Mouse (Mus musculus): ENCODE data around the gene Intu. TPM values are rescaled to one million over a fixed set of nuclear protein-coding genes. Genes with fewer than 3 reads are reported as not detected.
A peak's percentile ranks its signal among the peaks of the same experiment; 100 is the strongest.

The Intu gene
- polyA plus RNA-seq, 1 experiment from 2014 or later, result 1.0 TPM

DNA sequence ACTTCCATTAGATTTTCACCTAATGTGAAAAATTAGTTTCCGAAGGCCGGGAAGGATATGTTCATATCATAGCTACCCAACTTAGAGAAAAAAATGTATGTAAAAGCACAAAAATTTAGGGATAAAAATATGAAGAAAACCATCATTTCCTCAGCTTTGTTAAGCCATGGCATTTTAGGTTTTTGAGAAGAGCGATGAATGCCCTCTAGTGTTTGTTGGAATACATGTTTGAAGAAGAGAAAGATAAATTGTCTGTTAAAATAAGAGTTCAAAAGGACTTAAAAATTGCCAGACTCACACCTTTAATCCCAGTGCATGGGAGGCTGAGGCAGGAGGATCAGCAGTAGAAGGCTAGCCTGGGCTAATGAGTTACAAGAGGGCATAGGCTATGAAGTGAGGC lies 10.5 kb upstream of the Intu start:
- H3K4me3 ChIP-seq (ENCODE audit: inconsistent target), result no peak overlapping the region
- H3K27ac ChIP-seq, result no peak overlapping the region
- WGBS (ENCODE audit: missing documents), result 100% methylated on average over 3 of the region's 3 CpGs
- no peaks in the 10 kb centered on the region for H3K79me2 ChIP-seq (ENCODE audit: inconsistent target)
- H3K36me3 ChIP-seq (ENCODE audit: inconsistent target), result no peaks in the 10 kb centered on the region

DNA sequence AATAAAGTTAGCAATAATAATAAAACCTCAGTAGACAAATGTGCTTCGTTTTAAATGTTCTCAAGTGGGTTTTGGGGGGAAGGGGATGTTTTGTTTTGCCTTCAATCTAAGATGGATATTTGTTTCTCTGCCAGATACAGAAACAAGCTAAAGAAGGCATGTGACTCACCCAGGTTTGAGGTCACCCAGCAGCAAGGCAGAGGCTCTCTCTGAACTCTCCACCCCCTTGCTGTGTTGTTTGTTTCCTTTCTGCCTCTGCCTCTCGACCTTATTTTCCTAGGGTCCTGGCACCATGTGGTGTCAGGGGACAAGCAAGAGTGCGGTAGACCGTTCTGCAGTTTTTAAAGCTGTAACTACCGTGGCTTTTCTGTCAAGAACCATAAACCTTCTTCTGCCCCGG lies 8.6 kb upstream of the Intu start:
- Histone ChIP-seq H3K27ac (no peak overlapping the region), H3K36me3 (ENCODE audit: inconsistent target) (no peaks in the 10 kb centered on the region), H3K4me3 (ENCODE audit: inconsistent target) (peak overlapping the region; percentile 1; the same call in 1 of the 2 replicates), H3K79me2 (ENCODE audit: inconsistent target) (no peaks in the 10 kb centered on the region)
- 45% methylated on average over 6 of the region's 6 CpGs for WGBS (ENCODE audit: missing documents)

DNA sequence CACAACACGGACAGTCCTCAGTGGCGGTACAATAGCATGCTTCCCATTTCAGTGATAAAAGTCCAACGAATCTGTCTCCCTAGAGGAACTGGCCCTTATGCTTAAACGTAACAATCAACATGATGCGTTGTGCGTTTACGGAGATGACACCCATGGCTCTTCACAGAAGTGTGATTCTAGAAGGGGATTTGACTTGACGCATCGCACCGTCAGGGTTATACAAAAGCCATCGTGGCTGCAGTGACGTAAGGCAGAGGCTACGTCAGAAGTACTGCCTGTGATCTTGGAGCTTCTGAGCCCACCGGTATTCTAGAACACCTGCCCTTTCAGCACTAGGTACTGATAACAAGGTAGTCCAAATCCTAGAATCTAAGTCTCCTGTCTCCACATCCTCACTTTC lies 8.2 kb upstream of the Intu start:
- H3K79me2 ChIP-seq (ENCODE audit: inconsistent target), result no peaks in the 10 kb centered on the region
- H3K4me3 ChIP-seq (ENCODE audit: inconsistent target), result peak overlapping the region; percentile 1; the same call in 1 of the 2 replicates
- H3K36me3 ChIP-seq (ENCODE audit: inconsistent target), result no peaks in the 10 kb centered on the region
- no peak overlapping the region for H3K27ac ChIP-seq
- WGBS (ENCODE audit: missing documents), result 45% methylated on average over 14 of the region's 14 CpGs

DNA sequence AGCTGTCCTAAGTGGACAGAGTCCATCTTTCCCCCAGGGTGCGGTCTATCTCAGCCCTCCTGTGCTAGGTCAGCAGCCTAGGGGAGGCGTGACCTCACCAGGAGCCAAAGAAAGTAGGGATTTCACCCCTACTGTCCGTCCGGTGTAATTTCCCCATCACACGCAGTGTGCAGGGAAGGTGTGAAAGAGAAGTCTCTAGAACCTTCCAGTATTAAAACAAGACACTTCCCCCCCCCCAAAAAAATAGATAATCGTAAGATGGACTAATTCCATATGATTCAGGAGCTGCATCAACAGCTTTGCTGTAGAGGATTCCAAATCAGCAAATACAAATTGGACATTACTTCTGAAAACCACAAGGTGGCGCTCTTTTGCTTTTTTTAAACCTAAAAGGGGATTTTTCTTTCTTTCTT lies 7.7 kb upstream of the Intu start:
- no peak overlapping the region for H3K27ac ChIP-seq
- no peaks in the 10 kb centered on the region for H3K79me2 ChIP-seq (ENCODE audit: inconsistent target)
- H3K36me3 ChIP-seq (ENCODE audit: inconsistent target), result no peaks in the 10 kb centered on the region
- 16% methylated on average over 6 of the region's 7 CpGs for WGBS (ENCODE audit: missing documents)
- H3K4me3 ChIP-seq (ENCODE audit: inconsistent target), result peak overlapping the region; percentile 1; the same call in 1 of the 2 replicates

DNA sequence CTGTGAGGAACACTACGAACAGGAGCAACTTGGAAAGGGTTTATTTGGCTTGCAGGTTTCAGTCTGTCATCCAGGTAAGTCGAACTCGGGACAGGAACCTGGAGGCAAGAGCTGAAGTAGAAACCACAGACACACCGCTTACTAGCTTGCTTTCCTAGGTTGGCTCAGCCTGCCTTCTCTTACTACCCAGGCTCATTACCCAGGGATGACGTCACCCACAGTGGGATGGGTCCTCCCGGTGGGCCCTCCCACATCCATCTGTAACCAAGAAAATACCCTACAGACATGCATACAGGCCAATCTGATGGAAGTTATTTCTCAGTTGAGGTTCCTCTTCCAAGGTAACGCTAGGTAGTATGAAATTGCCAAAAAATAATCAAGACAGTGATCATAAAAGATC lies 6.2 kb upstream of the Intu start:
- 92% methylated on average over 7 of the region's 7 CpGs for WGBS (ENCODE audit: missing documents)
- H3K4me3 ChIP-seq (ENCODE audit: inconsistent target), result no peak overlapping the region
- H3K79me2 ChIP-seq (ENCODE audit: inconsistent target), result no peaks in the 10 kb centered on the region
- no peak overlapping the region for H3K27ac ChIP-seq
- no peaks in the 10 kb centered on the region for H3K36me3 ChIP-seq (ENCODE audit: inconsistent target)

DNA sequence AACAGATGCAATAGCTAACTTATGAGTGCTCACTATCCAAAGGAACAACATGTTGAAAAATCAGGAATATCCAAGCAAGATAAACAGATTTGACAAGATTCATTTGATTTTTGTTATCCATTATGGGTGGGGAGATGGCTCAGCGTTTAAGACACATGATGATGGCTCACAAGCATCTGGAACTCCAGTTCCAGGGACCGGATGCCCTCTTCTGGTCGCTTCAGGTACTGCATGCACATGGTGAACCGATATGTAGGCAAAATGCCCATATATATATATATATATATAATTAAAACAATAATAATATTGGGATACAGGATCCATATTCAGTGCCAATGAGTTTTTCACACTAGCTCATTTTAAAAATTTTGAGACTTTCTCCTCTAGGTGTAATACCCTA lies 5.7 kb upstream of the Intu start:
- 5% methylated on average over 4 of the region's 4 CpGs for WGBS (ENCODE audit: missing documents)
- no peaks in the 10 kb centered on the region for H3K79me2 ChIP-seq (ENCODE audit: inconsistent target)
- H3K36me3 ChIP-seq (ENCODE audit: inconsistent target), result no peaks in the 10 kb centered on the region
- no peak overlapping the region for H3K4me3 ChIP-seq (ENCODE audit: inconsistent target)
- no peak overlapping the region for H3K27ac ChIP-seq

DNA sequence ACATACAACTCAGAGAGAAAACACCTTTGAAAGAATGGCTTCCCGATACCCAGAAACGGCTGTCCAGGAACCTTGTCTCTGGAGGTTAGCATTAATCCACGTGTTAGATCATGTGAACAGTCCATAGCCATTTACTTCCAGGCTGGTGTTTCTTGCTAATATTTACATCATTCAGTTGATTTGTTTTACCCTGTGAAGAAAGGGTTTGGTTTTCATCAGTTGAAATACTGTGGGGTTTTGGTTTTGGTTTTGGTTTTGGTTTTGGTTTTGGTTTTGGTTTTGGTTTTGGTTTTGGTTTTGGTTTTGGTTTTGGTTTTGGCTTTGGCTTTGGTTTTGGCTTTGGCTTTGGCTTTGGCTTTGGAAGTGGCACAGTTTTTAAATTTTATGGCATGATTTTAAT lies 5.0 kb upstream of the Intu start:
- H3K4me3 ChIP-seq (ENCODE audit: inconsistent target), result no peak overlapping the region
- 96% methylated on average over 3 of the region's 3 CpGs for WGBS (ENCODE audit: missing documents)
- no peaks in the 10 kb centered on the region for H3K36me3 ChIP-seq (ENCODE audit: inconsistent target)
- no peak overlapping the region for H3K27ac ChIP-seq
- H3K79me2 ChIP-seq (ENCODE audit: inconsistent target), result no peaks in the 10 kb centered on the region

DNA sequence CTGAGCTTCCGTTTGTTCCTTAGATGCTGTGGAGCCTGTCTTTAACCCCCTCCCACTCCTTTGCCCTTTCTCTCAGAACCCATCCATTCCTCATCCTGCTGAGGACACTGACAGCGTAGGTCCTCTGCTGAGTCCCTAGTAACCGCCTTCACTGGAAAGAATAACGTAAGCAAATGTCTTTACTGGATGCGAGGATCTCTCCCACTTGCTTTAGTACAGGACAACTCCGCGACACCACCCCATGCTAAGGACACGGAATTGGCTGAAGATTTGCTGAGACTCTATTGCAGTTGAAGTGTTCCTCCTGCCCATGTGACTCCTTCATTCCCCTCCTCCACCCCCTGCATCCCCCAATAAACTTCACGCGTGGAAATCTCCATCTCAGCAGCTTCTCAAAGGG lies 3.9 kb upstream of the Intu start:
- no peak overlapping the region for H3K4me3 ChIP-seq (ENCODE audit: inconsistent target)
- 79% methylated on average over 10 of the region's 10 CpGs for WGBS (ENCODE audit: missing documents)

DNA sequence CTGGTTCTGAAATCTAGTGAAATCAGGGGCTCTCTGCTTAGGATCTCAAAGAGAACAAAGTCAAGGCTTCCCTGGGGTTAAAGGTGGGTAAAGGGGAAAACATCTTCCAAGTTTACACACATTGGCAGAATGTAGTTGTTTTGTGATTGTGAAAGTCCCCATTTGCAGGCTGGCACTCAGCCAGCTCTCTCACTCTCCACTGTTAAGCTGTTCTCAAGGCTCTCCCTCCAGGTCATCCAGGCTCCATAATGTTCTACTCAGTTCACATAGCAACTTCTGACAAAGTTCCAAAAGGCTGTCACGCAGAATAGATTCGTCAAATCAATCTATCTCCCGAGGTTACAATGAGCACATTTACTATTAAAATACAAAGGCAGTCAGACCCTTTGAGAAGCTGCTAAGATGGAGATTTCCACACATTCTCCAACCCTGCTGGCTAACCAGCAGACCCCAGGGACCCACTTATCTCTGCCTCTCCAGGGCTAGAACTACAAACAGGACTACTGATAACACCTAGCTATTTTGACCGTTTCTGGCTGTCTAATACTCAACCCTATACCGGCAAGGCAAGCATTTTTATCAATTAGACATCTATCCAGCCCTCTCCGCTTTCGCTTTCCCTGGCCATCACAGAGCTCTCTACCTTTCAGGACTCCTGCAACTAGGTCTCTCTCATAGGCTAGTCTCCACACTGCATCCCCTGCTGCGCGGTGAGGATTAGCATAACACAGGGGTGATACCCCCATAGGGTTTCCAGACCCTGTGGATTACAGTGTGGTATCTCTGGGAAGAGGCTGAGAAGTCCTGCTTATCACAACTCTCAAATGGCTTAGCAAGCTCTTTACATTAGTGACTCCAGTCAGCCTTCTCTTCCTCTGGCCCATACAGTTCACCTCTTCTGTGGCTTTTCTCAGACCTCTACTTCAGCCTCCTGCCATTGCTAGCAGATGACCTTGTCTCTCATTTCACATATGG lies 2.8 kb upstream of the Intu start:
- whole genome bisulfite sequencing (ENCODE audit: missing documents), result 53% methylated on average over 9 of the region's 9 CpGs
- H3K79me2 ChIP-seq (ENCODE audit: inconsistent target), result no peaks in the 10 kb centered on the region

More for the DNA sequence above, 3.9 kb upstream of the Intu start:
- no peaks in the 10 kb centered on the region for H3K79me2 ChIP-seq (ENCODE audit: inconsistent target)
- no peak overlapping the region for H3K27ac ChIP-seq
- H3K36me3 ChIP-seq (ENCODE audit: inconsistent target), result no peaks in the 10 kb centered on the region

DNA sequence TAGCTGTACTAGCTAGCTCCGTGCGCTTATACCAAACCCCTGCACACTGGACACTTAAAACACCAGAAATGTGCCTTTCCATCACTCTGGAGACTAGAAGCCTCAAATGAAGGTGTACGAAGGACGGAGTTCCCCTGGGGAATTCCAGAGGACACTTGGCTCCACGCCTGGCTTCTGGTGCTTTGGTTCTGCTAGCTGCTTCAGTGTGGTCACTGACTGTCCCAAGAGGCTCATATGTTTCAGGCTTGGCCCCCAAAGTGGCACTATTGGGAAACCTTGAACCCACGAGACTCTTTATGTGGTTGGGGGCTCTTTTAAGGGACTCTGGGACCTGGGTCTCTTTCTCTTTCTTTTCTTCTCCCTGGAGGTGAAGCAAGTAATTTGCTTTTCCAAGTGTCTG lies 2.1 kb upstream of the Intu start:
- H3K4me3 ChIP-seq (ENCODE audit: inconsistent target), result no peak overlapping the region
- no peaks in the 10 kb centered on the region for H3K79me2 ChIP-seq (ENCODE audit: inconsistent target)
- no peak overlapping the region for H3K27ac ChIP-seq
- WGBS (ENCODE audit: missing documents), result 86% methylated on average over 6 of the region's 6 CpGs
- H3K36me3 ChIP-seq (ENCODE audit: inconsistent target), result no peaks in the 10 kb centered on the region

More for the DNA sequence above, 2.8 kb upstream of the Intu start:
- no peak overlapping the region for H3K27ac ChIP-seq
- H3K4me3 ChIP-seq (ENCODE audit: inconsistent target), result no peak overlapping the region
- H3K36me3 ChIP-seq (ENCODE audit: inconsistent target), result no peaks in the 10 kb centered on the region

DNA sequence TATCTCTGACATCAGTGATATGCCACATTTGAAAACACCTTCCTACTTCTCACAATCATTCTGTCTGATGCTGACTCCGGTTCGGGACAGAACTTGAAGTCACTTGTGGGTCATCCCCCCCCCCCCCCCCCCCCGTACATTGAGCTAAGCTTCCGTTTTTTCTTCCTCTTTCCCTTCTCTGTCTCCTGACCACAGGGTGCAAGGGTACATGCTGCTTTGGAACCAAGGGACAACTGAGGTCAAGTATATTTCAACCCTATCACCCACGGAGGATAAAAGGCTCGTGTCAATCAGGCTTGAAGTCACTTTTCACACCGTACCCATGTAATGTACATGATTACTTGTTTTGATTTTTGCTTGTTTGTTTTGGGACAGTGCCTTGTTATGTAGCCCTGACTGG lies 241 bp upstream of the Intu start:
- peak overlapping the region; percentile 34 for H3K4me3 ChIP-seq (ENCODE audit: inconsistent target)
- no peaks in the 10 kb centered on the region for H3K79me2 ChIP-seq (ENCODE audit: inconsistent target)
- no peaks in the 10 kb centered on the region for H3K36me3 ChIP-seq (ENCODE audit: inconsistent target)
- H3K27ac ChIP-seq, result no peak overlapping the region
- 4% methylated on average over 3 of the region's 7 CpGs for WGBS (ENCODE audit: missing documents)

DNA sequence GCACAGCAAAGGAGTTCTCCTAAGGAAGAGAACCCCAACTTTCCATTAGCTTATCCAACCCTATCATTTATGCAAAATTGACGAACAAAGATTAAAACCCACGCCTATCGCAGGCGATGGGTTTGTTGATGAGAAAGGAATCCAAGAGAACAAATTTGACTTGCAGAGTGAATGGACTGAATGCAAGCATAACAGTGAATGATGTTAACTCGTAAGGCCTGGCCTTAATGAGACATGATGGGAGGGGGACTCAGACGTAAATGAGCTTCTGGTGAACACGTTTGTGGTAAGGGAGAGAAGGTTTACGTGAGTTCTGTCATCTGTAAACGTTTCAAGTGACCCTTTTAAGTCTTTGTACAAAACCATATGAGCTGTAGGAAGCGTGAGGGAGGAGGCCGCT lies 1.2 kb downstream of the Intu start:
- no peak overlapping the region for H3K4me3 ChIP-seq (ENCODE audit: inconsistent target)
- WGBS (ENCODE audit: missing documents), result 71% methylated on average over 11 of the region's 11 CpGs
- H3K79me2 ChIP-seq (ENCODE audit: inconsistent target), result no peaks in the 10 kb centered on the region

DNA sequence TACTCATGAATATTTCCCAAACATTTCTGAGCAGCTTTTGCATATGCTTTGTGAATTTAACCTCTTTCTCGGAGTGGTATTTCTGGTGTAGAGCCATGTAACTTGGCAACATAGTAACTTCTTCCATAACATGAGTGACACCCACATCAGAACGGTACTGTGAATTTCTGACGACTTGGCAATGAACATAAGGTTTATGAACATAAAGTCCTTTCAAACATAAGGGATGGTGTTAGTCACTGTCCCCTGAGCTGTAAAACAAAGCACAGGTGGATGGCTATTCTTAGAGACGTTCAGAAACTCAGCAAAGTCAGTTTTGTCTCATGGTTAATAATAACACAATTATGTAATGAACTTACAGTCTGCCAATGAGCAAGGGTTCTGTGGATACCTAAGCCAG lies 3.1 kb downstream of the Intu start:
- 86% methylated on average over 4 of the region's 4 CpGs for WGBS (ENCODE audit: missing documents)
- Histone ChIP-seq H3K27ac (no peak overlapping the region), H3K36me3 (ENCODE audit: inconsistent target) (no peaks in the 10 kb centered on the region), H3K4me3 (ENCODE audit: inconsistent target) (no peak overlapping the region), H3K79me2 (ENCODE audit: inconsistent target) (no peaks in the 10 kb centered on the region)

More for the DNA sequence above, 1.2 kb downstream of the Intu start:
- no peaks in the 10 kb centered on the region for H3K36me3 ChIP-seq (ENCODE audit: inconsistent target)
- no peak overlapping the region for H3K27ac ChIP-seq

DNA sequence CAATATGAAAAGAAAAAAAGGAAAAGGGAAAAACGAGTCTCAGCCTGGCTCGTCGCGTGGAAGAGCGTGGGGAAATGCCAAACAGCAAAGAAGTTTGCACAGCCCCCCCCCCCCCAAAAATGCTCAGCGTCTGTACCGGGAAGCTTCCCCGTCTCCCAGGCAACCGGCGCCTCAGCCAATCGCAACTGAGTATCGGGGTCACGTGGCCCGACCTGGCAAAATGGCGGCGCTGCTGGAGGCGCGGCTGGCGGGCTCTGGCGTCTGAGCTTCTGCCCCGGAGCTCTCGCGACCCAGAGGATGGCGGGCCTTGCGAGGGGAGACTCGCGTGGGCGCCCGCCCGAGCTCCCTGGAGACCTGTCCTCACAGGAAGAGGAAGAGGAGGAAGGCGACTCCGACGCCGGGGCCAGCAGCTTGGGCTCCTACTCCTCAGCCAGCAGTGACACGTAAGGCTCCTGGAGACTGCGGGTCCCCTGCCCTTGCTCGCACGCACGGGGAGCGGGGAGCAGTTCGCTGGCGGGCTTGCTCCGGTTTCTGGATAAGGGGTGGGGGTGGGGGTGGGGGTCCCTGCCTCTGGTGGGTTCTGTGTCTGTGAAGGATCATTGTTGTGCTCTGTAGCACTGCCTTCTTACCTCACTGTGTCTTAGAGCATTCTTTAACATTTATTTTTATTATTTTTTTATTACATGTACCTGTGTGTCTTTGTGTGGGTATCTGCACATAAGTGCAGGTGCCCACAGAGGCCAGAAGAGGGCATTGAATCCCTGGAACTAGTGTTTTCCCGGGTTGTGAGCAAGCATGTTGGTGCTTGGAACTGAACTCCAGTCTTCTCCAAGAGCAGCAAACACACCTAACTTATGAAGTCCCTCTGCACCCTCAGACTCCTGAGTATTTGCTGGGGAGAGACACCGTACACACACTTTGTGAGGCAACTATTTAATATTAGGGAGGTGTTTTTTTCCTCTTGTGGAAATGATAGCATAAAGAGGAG lies 9.8 kb downstream of the Intu start:
- Histone ChIP-seq H3K79me2 (ENCODE audit: inconsistent target) (no peaks in the 10 kb centered on the region), H3K4me3 (ENCODE audit: inconsistent target) (peak overlapping the region; percentile 37), H3K36me3 (ENCODE audit: inconsistent target) (no peaks in the 10 kb centered on the region), H3K27ac (no peak overlapping the region)
- WGBS (ENCODE audit: missing documents), result 5% methylated on average over 44 of the region's 45 CpGs

All from macrophage (primary cell).